Mouse (Mus musculus) layer of hippocampus, postnatal 10 days (tissue): ENCODE data around the gene Lcorl. TPM values are rescaled to one million over a fixed set of nuclear protein-coding genes. Genes with fewer than 3 reads are reported as not detected.

Experiments used
- DNase-seq, 2 experiments: peaks; one replicate each; pipeline ENCODE4 v3.0.0; 2021; ENCODE audit warnings: low spot score in 2 of 2
- long read RNA-seq: library from polyadenylated mRNA; stranded (forward); transcript quantifications from one replicate; pipeline ENCODE4 v2.0.0, GENCODE M21; 2023
- total RNA-seq, 2 experiments: library from RNA; stranded (reverse); gene quantifications; 2 replicates each; pipeline ENCODE4 v1.2.3; 2021

The Lcorl gene
- total RNA-seq, result 10 to 100 TPM; 44.9 to 49.2 TPM
- long read RNA-seq, full-length matches to known transcripts, result 4 of 6 reads
- long read RNA-seq, partial matches to known transcripts, result 0 of 6 reads
- long read RNA-seq, other reads (novel, unspliced or antisense), result 2 of 6 reads

DNA sequence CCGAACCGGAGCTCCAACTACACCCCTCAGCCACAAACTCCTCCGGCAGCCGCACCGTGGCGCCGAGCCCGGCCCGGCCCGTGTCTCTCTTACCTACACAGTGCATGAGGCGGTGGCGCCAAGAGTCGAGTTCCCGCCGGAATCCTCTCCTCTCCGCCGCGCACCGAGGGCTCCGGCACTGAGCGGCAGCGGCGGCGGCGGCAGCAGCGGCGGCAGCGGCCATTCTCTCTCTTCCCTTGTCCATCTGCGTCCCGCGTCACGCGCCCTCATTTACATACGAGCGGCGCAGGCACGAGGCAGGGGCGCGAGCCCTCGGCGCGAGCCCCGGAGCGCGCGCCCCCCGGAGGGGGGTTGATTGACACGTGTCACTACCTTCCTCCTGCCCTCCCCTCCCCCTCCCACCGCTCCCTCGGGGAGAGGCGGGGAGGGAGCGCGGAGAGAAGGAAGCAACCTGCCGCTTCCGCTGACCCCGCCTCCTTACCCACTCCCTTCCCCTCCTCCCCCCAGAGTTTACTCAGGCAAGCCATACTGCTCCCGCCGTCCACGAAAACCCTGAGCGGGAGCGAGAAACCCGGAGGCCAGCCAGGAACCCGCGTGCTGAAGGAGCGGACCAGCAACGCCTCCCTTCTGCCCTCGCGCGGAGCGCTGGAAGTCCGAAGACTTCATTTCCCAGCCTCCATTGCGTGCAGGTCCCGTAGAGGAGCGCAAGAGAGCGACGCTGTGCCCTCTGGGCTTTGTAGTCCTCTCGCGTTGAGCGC lies at the start of gene Lcorl:
Gene Lcorl (minus strand): TSS at position 362 of the 758 bp plus-strand sequence.
- DNase-seq, result peak; percentile 94 to 96

GRCm38 (mm10) chr5:45904683-45905082 lies 47.3 kb upstream of the Lcorl start:
- no peak for DNase-seq

DNA sequence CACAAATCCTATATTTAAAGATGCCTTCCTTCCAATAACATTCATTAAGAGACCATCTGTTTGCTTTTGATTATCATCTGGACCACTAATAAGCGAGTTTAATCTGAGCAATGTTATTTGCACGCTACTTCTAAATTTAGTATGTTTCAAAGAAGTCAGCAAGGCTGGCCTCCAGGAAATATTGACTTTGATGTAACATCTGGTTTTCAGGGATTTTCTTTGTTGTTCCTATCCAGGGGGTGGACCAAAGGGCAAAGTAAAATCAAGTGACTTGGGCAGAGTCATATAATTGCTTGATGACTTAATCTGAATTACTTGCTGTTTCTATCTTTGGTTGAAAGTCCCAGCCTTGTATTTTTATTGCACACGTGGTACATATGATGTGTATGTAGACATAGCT lies 45.8 kb upstream of the Lcorl start:
- DNase-seq, result no peak

DNA sequence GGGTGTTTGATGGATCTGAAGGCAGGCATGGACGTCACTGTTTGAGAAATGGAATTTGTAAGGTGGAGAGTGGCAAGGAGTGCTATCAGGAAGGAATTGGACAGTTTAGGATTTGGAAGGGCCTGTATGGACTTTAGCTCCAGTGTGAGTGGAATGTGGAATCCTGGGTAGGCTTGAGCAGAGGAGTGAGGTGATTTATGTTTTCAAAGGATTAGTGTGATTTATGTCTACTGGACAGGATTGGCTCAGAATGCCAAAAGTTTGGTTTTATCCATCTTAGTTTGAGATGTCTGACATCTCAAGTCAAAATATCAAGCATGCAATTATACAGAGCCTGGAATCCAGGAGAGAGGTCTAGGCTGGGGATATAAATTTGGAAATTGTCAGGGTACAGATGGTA lies 37.9 kb upstream of the Lcorl start:
- no peak for DNase-seq

DNA sequence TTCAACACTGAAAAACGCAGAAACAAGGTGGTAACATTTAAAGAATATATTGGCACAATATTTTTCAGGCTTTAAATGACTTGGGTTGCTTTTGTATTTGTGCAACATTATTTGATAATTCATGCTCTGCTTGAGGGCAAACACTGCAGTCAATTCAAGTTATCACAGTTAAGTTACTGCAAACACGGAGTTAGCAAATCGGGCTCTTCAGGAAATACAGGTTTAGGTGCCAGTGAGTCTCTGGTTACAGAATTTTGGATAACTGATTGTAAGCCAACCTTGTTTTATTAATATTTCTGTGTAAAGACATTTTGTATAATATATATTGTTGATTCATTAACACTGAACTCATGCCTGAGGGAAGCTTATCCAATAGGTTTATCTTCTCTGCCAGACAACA lies 36.3 kb upstream of the Lcorl start:
- DNase-seq, result no peak

DNA sequence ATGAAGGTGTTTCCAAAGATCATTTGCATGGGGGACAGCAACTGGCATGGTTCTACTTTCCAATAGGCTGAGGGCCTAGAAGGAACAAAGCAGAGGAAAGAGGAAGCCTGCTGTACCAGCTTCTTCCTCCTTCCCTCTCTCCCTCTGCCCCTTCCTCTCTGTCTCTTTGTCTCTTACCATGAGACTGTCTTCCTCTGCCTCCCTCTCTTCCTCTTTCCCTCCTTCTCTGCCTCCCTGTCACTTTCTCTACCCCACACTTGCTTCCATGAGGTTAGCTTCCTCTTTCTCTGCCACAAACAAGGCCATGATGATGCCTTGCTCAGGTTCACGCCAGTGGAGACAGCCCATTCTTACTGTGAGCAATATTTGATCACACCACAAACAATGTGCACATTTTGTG lies 18.9 kb upstream of the Lcorl start:
- no peak for DNase-seq

DNA sequence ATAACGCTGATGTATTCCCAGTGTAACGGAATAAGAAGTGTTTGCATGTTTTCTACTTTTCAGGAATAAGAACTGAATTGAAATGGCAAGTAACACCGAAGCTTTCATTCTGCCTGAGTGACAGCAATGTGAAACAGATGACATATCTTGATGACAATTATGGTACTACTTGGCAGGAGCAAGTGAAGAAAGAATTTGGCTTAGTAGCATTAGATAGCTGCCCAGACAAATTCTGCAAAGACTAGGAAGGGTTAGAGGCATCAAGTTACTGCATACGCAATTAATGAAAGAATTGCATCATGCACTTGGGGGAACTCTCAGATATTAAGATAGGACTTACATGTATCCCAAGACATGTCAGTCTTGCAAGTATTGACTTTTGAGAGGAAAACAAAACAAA lies 18.1 kb upstream of the Lcorl start:
- DNase-seq, result no peak

GRCm38 (mm10) chr5:45874284-45875030 lies 17.0 kb upstream of the Lcorl start:
- DNase-seq, result no peak

GRCm38 (mm10) chr5:45858368-45858767 lies 953 bp upstream of the Lcorl start:
- no peak for DNase-seq

DNA sequence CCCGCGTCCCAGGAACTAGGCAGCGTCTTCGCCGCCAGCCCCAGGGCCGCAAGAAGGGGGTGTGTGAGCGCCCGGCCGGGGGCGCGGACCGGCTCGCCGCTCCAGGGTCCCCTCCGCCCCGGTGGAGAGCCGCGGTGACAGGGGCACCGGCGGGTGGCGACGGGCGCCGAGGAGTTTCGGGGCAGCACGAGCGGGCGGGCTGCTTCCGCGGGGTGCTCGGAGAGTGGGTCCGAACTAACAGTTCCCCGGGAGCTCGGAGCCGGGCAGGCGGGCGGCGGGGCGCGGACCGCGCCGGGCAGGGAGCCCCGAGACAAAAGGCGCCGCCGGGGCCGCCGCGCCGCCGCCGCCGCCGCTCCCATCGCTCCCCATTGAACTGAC lies 550 bp downstream of the Lcorl start:
- no peak for DNase-seq

GRCm38 (mm10) chr5:45856303-45856821 lies 1.1 kb downstream of the Lcorl start:
- peak; percentile 59 to 67 for DNase-seq

DNA sequence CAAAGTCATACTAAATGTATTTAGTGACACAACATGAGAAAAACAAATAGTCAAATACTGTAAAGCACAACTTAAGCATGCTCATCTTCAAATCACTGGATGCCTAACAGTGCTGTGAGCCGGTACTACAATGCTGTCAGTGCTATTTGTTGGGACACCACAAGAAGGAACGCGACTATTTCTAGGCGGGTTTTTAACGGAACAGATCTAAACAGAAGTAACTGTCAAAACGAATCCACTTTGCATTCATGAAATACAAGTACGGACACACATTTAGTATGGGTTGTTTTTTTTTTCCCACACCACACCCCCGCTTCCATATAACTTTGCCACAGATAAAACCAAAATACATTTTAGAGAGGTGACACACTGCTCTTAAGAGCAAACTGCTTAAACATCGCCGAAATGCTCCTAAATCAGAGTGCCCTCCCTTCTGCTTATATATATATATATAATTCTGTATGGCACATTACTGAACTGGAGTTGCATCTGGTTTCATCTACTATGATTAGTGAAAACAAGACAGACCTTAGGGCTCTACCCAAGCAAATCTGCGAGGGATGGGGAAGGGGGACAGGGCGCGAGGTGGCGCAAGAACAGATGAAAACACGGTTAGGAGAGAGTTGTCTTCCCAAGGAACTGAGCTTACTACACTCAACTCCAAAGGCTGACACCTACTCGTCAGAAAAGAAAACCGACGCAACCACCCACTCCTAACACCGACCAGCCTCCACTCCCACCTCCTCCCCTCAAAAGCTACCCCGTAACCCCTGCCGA lies 1.7 kb downstream of the Lcorl start:
- peak; percentile 51 to 66 for DNase-seq

DNA sequence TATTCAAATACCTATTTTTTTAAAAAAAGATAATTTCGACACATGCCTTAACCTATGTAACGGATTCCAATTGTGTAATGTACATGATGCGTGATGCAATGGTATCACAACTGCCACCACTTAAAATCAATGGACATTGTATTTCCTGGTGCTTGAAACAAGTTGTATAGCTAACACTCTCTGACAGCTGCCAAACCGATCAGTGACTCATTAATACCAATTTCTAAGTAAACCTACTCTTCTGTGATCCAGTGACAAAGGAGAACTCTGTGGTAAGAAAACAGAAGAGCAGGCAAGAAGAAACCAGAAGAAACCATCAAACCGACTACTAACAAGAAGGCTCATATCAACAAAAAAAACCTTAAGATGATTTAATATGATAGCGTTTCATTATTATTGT lies 12.7 kb downstream of the Lcorl start:
- DNase-seq, result no peak

- DNase-seq, result no peak
Measured at GRCm38 (mm10) chr5:45835131-45835530, 22.3 kb downstream of the Lcorl start.

GRCm38 (mm10) chr5:45811527-45811926 lies 45.9 kb downstream of the Lcorl start:
- DNase-seq, result no peak

DNA sequence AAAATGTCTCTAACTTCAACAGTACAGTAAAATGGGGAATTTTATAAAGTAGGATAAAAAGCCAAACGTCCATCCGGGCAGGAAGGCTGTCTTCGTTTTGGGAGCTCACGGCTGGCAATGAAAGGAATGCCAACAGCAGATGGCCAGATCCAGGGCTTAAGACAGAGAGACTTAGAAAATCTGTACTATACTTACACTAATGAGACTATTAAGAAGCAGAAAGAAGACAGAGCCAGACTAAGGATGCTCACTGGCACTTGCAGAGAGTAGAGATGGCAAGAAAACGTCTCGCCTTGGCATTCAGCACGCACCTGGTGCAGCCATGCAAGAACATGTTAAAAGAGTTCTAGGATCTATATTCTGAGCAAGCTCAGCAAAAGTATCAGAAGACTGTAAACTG lies 65.6 kb downstream of the Lcorl start:
- DNase-seq, result no peak

DNA sequence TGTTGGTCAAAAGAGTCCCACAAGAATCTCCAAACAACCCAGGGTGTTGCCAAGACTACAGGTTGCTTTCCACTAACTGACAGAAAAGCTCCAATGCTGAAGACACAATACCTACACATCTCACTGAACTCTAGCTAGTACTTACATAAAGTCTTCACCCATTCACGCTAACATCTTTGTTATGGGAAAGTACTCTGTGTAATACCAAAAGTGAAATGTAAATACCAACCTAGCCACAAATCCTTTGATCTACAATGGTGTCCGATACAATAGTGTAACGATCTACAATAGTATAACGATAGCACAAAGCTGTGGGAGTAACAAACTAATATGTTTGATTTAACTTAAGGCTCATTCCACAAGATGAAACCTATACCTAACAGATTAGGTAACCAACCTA lies 67.2 kb downstream of the Lcorl start:
- DNase-seq, result no peak

DNA sequence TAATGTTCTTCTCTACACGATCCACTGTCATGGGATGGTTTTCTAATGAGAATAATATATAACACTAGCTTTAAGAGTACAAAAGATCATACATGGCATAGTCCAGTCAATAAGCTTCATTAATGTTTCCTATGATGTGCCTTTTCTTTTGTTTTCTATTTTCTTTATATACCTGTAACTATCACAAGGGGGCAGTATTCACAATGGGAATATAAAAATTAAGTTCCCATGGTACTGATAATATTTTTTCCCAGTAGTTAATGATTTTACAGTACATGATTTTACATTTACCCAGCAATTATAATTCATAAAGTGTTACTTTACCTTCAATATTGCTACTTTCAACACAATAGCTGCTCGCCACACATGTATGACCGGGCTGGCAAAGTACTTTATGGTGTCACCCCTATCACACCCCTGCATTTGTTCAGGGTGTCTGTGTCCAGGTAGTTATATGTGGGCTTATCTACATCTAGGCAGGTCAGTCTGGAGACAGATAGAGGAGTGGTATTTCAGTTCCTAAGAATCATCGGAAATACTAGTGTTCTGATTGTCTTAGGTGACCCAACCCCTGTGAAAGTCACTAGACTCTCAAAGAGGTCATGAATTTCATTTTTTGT lies 99.8 kb downstream of the Lcorl start:
- DNase-seq, result no peak

GRCm38 (mm10) chr5:45737911-45738310 lies 119.5 kb downstream of the Lcorl start:
- no peak for DNase-seq

DNA sequence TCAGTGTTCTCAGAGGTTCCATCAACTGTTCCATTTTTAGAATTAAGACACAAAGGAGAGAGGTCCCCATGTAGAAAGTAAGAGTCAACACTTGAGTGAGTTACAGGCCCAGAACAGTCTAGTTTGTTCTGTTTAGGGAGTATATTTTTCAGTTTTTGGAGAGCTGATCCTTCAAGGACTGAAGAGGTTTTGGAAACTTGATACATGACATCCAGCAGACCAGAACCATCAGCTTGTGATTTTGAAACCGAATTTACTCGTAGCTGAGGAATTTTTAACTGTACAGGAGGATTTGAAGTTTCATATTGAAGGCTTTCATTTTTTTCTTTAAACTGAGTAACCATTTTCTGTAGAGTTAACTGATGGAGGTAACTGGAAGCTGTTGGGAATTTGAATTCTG lies 123.7 kb downstream of the Lcorl start:
- no peak for DNase-seq

DNA sequence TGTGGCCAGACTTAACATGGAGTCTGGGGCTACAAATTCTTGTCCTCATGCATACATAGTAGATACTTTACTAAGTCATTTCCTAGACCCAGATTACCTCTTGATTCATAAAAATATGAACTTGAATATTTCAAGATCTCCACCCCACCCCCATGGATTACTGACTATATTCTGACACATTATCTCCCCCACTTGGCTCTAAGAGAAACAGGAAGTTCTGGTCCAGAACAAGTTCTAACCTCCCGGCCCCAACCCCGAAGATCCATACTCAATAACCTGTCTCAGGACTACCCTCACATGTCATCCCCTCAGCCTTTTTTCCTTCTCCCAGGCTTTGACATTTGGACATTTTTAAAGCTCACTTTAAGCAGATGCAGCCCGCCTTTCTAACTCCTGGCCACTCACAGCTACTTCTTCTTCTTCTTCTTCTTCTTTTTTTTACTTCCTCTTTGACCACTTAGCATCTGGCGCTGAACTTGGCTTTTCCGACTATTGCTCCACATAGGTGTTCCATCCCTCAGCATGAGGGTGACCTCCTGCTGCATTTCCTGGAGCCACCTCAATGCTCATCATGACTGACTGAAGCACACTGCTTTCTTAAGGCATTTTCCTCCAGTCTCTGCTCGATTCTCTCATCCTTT lies 138.4 kb downstream of the Lcorl start:
- no peak for DNase-seq
